Mouse (Mus musculus) erythroblast, adult 5-6 weeks (primary cell): ENCODE measurements around the gene Plxnc1. TPM values are rescaled to one million over a fixed set of nuclear protein-coding genes. Genes with fewer than 3 reads are reported as not detected.

Experiments used
- ATAC-seq: replicated peaks from 2 replicates; pipeline ENCODE4 v1.8.0; 2016; ENCODE audit warnings: moderate number of reproducible peaks, mild to moderate bottlenecking, moderate TSS enrichment, inconsistent platforms; ENCODE audit not compliant: poor library complexity, low FRiP score, severe bottlenecking
- total RNA-seq, 2 experiments: library from RNA; stranded (forward) in 1 of 2; stranded (reverse) in 1 of 2; fragments of 150-400 nt in 1 of 2; fragments of 200-764, 138-1000 nt in 1 of 2; gene quantifications; 2 replicates each; pipeline versions ENCODE4 v1.2.3 to v1.2.4; 2015 to 2017; ENCODE audit warnings: low replicate concordance in 2 of 2

Plxnc1 gene
- total RNA-seq, 2 experiments from 2014 or later, result 16.9 to 40.6 TPM

DNA sequence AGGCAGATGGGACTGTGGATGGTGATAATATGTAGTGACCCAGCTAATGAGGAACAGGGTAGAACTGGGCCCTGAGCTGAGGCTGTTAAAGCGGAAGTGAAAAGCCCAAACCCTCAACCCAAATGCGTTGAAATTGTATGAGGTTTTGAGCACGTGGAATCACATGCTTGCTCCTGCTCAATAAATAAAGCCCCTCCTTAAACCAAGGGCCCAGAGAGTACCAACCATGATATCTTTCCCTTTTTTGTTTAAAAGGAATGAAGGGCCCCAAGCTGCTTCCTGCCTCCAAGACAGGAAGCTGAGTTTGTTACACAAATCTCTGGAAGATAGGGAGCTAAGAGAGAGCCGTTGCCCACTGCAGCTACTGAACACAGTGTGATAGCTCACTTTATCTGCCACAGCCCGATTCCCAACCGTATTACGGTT is 21.3 kb downstream of the Plxnc1 start:
- peak; percentile 21; the same call in 1 of the 2 replicates for ATAC-seq

DNA sequence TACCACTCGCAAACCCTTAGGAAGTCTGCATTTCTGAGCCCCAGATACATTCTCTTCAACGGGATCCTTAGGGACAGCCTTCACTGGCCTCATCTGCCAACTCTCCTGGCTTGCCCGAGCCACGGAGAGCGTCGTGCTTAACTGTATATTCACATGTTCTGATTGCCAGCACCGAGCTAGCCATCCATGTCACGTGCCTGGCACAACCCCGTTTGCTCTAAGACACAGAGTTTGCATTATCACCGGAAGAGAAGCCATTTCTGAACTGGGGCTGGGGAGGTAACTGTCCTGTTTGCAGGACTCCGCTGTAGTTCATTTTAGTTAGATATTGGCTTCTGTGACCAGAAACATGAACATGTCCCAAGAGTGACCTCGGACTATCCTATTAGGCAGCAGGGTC is 21.8 kb downstream of the Plxnc1 start:
- no peak for ATAC-seq

DNA sequence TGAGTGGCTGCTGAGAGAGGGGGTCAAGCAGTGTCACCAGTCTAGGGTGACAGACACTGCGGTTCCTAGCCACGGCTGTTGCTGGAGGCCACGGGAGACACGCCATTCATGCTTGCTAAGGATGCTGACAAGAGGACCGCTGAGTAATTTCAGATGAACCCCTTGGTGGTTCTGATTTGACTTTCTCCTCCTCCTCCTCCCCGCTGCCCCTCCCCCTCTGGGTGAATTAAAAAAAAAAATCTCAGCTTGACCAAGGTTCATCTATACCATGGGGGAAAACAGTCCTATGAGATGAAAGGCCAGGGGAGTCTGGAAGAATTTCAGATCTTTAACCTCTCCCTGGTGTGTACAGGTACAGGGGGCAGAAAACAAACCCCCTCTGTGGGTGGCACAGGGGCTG is 22.9 kb downstream of the Plxnc1 start:
- no peak for ATAC-seq

DNA sequence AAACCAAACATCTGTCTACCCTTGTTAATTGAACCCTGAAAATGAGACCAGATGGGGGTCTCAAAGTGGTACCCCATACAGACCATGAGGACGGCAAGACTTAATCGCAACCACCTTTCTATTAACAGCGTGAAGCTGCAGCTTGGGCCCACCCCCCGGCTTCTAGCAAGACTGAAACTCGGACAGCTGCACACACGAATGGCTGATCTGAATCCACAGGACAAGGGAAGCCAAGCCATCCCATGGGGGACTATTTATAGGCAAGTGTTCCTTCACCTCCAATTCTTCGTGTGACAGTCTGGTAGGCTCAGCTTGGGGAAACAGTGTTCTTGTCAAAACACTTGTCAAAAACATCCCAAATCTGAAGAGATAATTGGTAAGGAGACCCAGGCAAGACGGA is 24.1 kb downstream of the Plxnc1 start:
- ATAC-seq, result no peak

DNA sequence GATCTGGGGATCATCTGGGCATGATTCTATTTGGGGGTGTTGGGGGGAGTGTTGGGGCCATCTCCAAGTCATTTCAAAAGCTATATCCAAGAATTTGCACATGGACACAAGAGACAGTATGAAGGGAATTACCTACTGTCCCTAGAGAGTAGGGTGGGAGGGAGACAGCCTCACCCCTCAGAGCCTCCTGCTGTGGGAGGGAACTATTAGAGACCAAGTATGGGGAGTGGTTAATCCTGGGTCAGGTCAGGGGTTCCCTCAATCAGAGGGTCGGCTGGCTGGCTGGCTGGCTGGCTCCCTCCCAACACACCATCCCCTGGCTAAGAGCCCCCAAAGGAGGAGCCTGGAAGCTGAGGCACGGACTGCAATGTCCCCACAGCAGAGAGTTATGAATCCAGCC is 24.7 kb downstream of the Plxnc1 start:
- ATAC-seq, result peak; percentile 45

DNA sequence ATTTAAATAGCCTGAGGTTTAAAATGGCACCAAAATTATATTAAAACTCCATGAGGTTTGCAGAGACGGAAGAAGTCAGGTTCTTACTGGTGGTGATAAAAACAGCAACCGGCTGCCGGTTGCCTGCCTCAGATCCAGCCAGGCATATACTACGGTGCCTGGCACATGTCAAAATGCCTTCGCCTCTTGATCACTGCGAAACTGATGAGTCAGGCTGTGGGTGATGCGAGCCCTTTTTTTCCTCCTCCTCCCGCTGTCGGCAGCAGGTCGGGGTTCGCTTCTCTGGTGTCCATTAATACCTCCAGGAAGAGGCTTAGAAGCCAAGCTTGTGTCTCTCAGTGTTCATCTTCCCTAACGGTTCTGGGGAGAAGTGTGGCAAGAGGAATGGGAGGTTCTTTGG is 25.1 kb downstream of the Plxnc1 start:
- ATAC-seq, result peak; percentile 82

DNA sequence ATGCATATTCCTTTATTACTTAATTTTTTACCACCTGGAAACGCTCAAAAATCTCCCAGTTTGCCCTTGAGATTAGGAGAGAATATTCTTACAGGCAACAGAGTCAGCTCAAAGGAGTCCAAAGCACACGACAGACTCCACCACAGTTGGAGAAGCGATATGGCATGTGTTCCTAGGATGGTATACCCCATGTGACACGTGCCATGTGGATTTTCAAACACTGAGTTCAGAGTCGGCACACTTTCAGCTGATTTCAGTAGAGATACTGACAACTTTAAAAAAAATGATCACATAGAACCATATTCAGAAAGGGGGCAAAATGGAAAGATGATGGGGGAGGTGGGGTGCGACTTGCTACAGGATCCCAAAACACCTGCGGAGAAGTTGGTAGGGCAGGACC is 26.0 kb downstream of the Plxnc1 start:
- ATAC-seq, result no peak

DNA sequence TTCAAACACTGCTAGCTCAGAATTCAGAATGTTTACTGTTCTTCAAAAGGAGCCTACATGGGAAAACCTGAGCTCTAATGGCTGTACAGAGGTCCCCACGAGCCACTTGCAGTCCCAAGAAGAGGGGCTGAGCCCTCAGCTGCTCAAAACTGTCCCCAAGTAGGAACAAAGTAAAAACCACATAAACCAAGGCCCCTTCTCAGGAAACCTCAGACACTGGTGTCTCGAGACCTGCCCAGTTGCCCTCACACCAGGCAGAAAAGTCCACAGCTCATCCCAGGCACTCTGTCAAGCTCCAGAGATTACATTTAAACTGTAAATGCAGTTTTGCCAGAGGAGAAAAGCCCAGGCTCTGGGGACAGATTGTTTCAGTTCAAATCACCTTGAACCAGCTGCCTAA is 26.6 kb downstream of the Plxnc1 start:
- no peak for ATAC-seq

DNA sequence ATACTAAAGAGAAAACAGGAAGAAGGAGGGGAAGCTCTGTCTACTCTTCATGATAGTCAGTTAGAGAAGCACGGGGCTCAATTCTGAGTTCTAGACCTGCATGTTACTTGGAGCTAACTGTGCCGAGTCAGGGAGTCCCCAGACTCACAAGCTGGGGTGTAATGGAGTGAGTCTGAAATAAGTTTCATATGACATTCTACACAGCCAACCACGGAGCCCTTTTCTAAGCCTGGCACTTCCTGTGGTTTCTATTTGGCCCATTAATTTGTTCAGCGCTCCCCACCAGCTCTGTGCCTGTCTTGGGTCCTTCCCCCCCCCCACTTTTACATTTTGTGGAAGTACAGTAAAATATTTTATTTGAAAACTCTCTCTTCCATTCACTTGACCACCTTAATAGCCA is 27.3 kb downstream of the Plxnc1 start:
- no peak for ATAC-seq

DNA sequence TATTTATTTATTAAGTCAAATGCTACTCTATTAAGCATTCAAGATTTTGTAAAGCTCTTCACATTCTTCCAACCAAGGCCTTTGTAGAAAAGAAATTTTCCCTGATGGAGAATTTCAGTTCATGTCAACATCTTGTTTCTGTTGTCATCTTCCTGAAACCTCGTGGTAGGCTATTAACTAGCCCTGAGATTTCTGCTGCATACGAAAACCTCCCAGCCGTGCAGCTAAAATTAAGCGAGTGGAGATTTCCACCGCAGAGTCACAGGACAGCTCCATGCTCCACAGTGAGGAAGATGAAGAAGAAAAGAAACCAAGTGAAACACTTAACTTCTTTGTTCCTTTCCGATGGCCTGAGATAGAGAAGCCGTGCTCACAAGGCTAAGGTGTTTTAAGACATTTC is 28.0 kb downstream of the Plxnc1 start:
- no peak for ATAC-seq

DNA sequence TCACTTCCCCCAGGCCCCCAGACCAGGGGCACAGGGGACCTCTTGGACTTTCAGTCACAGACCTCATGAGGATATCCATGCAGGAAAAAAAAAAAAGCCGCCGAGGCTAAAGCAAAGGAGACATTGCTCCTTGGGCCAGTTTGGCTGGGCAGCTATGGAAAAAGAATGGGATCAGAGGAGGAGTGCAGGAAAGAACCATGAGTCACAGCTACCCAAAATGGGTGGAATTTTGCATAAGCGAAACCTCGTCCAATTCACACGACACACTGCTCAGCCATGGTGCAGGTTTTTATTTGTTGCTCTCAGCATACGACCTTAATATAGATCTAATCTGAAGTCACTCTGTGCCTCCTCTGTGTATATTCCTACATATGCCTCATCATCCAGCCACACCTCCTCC is 28.9 kb downstream of the Plxnc1 start:
- no peak for ATAC-seq

DNA sequence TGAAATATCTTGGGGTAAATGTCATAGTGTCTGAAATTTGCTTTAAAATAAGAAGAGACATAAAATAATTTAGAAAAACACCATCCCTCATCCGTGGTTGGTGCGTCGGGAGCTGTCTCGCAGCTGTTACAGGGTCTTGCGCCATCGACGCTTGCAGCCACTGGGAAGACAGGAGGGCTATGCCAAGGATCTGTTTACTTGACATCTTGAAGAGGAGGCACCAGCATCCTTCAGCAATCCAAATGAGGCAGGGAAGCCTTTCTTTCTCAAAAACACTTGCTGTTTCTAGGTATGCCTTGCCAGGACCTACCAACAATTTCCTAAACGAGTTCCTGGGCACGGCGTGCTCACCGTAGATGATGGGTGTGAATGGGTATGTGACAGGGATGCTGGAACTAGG is 30.6 kb downstream of the Plxnc1 start:
- no peak for ATAC-seq

DNA sequence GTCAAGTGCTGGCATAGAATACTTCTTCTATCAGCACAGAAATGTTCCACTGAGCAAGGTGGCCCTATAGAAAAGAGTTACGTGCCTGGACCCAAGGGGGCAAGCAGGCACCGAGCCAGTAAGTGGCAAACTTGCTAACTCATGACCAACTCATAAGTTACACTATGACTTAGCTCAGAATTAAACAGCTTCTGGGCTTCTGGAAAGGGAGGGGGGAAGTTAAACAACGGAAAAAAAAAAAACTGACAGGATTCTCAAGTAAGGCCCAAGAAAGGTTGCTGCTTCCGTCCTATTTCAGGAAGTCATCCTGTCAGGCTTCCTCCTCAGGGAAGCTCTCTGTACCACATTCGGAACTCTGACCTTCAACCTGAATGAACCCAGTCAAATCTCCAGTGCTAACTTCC is 31.3 kb downstream of the Plxnc1 start:
- ATAC-seq, result peak; percentile 67

DNA sequence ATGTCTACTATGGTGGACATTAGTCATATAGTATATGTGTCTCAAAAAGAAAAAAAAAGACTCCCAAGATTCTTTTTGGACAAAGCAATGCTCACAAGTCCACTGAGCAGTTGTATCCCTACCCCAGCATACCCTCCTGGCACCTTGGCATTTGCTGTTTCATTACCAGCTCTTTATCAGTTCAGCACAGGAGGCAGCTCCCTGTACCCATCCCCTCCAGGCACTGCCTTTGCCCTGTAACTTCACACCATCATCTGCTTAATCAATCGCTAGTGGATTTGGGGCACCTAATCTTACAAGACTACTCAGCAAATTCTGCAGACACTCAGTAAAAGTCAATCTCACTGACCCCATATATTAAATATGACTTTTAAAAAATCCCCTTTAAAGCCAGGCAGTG is 32.1 kb downstream of the Plxnc1 start:
- ATAC-seq, result peak; percentile 89

DNA sequence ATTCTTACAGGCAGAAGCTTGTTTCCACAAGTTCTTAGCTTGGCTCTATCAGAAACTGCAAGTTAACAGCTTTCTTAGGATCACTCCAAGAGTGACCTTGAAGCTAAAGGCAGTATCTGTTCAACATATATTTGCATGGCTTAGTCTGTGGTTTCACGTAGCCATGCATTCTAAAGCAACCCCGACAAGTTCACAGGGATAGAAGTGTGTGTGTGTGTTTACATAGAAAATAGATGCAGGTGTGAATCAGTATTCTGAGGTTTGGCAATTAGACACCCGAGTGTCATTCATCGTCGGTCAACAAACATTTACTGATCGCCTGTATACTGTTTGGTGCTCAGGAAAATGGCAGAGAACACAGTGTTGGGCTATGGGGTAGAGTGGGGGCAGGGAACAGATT is 33.5 kb downstream of the Plxnc1 start:
- no peak for ATAC-seq

DNA sequence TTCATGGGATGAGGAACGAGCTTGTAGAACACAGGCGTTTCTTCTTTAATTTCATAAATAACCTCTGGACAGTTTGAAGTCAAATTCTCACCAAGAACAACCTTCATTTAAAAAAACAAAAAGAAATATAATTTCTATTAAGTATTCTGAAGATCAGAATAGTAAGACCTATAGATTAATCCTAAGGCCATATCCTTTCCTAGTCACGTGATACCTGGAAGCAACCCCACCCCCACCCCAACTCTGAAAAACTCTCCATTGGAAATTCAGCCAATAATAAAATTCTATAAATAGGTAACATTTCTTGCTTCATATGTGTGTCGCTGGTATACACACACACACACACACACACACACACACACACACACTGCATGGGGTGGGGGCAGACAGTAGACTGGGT is 34.1 kb downstream of the Plxnc1 start:
- no peak for ATAC-seq

DNA sequence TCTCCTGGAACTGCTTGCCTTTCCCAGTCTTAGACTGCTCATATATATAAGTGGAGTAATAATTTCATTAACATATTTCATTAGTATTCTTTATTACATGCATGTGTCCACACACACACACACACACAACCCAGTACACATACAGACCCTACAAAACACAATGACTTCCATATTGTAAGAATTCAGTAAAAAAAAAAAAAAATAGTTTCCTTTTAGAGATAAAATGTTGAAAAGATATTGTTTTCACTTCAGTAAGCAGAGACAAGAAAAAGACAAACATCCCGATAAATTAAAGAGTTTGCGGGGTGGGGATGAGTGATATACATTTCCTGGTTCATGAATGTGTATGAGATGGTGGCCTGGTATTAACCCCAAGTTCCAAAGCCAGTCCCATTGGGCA is 34.8 kb downstream of the Plxnc1 start:
- no peak for ATAC-seq

DNA sequence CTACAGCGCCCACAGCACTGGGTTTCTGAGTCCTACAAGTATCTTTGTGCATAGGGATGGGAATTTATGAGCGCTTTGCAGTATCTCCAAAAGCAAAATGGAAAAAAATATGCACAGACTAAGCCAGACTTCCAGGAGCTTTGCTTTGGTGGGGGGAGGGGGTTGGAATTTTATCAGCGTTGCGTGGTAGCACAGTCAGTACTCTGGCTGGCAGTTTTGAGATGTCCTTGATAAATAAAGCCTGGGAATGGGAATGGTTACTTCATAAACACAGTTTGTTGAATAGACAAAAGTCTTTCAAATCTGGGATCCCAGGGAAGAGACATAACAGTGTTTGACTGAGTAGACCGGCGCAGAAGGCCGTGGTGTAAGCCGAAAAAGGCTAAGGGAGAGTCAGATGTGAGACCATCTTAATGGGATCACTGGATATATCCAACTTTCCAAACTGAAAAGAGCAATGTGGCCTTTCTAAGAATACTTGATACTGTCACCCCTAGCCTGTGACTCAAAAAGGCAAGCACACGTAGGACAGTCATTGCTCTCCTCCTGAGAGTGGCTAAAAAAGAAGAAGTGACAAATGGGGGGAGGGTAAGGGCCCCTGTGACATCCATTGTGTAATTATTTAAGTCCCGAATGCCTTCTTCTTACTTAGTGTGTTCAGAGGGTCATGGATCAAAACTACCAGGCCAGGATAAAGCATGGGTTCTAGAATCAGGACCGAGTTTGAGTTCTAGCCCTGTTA is 35.5 kb downstream of the Plxnc1 start:
- no peak for ATAC-seq

DNA sequence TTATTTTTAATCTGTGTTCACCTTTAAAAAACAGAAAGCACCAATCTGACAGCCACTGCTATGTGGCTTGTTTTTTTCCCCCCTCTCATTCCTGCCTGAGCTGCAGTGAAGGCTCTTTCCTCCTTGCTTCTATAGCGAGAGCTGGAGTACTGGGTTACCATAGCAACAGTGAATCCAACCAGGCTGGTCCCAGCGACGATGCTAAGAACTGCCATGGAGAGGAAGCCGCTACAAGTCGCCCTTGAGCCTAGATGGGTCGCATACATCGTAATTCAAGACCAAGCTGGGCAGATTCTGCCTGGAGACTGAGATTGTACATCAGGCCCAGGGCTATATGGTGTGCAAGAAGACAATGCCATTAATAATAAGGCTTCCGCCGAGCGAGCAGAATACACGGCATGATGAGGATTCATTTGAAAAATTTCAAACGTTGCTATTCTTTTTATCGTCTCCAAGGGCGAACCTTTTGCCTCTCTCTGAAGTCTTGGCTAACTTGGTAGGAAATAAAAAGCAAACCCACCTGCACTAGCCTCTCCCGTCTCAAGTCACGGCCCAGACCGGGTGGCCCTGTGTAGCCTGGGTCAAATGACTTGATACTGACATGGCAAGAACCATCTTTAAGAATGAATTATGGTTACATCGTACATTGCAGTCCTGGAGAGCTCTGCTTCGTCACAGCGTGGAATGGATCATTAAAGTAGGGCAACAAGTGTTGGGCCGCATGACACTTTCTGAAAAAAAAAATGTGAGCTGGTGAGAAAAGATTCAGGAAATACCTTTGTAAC is 38.8 kb downstream of the Plxnc1 start:
- no peak for ATAC-seq

DNA sequence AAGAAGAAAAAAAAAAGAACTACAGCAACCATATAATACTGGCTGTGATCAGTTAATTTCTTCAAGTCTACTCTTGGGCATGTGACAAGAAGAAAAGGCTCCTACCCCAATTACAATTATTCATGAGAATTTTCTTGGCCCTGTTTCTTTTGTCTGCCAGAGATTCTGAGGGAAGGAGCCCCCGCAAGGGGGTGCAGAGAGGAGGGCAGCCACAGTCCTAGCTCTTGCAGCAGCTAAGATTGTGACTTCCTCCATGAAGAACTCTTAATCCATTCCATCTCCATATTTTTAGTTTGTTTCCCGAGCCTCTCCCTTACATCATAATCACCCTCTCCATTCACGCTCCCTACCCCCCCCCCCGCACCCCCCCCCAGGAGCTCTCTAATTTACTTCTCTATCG is 39.4 kb downstream of the Plxnc1 start:
- no peak for ATAC-seq

DNA sequence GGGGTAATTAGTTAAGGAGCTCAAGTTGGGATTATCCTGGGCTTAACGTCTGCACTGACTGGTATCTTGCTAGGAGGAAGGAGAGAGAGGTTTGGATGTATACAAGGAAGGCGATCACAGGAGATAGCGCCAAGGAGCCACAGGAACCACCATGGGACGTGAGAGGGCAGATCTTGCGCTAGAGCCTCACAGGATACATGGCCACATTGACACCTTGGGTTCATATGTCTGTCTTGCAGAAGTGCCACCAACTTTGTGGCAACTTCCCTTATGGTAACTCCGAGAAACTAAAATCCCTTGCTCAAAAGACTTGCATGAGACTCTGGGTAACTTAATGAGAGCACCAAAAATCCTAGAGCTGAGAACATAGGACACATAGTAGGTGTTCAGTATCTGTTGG is 47.7 kb downstream of the Plxnc1 start:
- ATAC-seq, result no peak
